Mouse (Mus musculus): ENCODE measurements around the gene Fzr1.

Gene Fzr1

DNA sequence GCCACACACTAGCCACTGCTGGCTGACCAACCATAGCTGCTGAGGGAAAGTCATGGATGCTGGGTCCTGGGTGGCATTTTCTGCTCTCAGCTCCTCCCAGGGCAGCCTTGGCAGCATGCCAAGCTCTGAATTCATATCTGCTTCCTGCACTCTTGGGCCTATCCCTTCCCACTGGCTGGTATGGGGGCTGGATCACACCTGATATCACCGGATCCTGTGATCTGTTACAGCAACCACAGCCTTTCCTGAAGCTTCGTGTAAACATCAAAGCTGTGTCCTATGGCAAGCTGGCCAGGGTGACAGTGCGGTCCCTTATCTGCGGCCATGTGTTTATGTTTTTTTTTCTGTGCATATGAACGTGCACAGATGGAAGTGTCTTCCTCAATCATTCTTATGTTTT lies 3.7 kb upstream of the Fzr1 start:
- DNase-seq (ENCODE audit: low read depth) = peak; percentile 57

DNA sequence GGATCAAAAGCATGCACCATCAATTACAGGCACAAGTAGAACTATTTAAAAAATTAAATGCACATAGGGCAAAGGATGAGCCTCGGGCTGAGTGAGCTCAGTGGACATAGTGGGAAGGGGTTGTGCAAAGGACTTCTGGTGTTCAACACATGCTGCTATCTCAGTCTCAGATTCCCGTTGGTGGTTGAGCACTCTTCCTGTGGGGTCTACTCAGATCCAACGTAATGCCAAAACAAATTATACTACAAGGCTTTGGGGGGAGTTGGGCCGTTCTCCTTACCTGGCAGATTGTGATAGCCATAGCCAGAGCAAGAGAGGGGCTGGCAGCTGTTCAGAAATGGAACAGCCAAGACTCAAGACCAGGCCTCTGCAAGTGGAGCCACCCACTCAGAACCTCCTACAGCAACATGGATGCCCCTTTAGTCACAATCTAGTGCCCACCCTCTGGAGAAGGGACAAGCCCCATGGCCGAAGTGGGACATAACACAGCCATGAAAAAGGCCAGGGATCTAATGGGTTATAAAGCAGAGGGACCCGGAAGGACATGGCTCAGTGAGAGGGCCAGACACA lies 1.6 kb upstream of the Fzr1 start:
- no peak for DNase-seq (ENCODE audit: low read depth)

DNA sequence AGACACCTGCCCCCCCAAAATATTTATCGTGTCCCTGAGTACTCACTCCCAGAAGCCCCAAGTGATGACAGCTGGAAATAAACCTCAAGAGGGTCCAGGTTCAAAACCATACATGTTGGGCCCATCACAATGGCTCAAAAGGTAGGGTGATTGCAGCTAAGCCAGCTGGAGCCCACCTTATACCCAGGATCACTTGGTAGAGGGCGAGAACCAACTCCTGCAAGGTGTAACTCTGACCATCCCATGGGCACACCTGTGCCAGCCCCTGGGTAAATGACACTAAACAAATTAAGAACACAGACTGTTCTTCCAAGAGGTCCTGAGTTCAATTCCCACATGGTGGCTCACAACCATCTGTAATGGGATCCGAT lies 852 bp upstream of the Fzr1 start:
- DNase-seq (ENCODE audit: low read depth) = no peak

DNA sequence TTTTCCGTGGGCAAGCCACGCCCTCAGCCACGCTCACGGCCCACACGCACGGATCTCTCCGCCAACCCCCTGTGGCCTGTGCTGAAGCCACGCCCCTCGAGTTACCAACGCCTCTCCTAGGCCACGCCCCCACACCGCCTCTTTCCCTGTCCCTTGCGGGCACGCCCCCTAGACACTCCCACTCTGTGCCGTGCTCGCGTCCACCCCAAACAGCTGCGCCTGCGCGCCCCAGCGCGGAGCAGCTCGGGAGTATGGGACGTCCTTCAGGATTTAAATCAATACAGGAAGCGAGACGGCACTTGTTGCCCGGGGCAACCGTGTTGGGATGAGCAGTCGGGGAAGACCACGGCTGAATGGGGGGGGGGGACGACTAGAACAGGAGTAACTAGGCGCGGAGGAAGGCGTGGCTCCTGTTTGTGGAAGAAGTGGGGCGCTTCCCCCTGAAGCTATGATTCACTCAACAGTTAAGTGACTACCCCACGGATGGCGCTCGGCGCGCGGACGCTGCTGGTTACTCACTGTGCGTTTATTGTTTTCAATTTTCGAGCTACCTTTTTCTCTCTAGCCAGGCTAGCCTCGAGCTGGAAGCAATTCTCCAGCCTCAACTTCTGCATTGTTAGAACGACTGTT lies 352 bp upstream of the Fzr1 start:
- peak; percentile 100 for DNase-seq (ENCODE audit: low read depth)

DNA sequence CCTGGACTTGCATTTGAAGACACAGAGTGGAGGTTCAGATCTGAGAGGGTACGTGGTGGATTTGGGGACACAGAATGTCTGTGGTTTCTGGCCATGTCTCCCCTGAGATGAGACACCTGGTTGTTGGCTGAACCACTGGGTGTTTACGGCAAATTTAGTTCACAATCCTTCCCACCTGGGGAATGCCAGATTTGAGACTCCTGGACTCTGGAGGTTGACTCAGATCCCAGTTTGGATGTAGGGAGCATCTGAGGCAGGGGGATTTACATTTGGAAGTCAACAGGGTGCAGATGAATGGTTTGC lies 1.0 kb downstream of the Fzr1 start:
- peak; percentile 46 for DNase-seq (ENCODE audit: low read depth)

DNA sequence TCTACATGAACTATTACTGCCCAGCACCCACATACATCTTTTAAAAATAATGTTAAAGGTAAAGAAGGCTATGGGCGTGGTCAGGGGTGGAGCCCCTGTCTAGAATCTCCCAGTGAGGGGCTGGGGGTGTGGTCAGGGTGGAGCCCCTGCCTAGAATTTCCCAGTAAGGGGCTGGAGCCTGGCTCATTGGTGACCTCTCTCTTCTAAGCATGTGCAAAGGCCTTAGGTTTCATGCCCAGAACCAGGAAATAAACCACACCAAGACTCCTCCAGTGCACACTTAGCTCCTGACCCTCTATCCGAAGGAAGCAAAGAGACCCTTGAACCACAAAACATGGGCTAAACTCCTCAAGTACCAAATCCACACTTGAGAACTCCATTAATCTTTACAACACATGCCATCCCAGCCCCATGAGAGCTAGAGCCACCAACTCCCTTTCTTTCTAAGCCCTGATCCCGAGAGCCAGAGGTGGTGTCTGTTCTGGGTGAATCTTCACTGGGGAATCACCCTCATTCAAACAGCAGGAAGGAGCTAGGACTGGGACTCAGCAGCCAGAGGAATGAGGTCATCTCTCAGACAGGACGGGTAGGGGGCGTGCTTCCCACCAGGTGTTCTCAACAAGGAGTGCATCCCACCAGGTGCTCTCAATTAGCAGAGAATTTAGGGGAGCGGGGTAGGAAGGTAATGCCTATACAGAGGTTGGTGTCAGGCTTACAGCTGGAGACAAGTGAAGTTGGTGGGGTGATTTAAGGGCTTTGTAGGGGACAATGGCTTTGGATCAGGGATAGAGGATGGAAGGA lies 1.6 kb downstream of the Fzr1 start:
- peak; percentile 38 for DNase-seq (ENCODE audit: low read depth)

DNA sequence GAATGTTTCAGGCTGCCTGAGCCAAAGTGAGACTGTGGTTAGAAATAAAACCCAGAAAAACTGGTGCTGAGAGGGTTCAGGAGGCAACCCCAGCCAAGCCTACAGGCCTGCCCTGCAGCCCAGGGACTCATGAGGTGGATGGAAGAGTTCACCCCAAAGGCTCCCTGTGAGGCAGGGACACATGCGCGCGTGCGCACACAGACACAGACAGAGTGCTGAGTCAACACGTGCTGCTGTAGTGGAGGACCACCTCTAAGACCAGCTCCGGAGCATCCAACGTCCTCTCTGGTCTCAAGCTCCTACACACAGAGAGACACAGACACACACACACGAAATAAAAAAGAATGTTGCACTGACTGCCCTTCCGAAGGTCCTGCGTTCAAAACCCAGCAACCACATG lies 3.0 kb downstream of the Fzr1 start:
- no peak for DNase-seq (ENCODE audit: low read depth)

DNA sequence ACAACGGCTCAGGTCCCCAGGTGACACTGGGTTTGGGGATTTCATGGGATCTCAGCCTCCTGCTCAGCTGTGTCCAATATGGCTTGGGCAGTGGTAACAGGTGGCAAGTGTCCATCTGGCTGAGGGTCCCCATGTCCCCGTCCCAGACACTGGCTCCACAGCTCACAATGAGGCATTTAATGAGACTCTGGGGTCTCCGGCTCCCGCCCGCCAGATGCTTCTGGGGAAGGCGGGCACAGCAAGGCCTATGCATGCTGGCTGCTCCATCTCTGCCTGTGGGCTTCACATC lies 11.2 kb downstream of the Fzr1 start:
- DNase-seq (ENCODE audit: low read depth) = no peak

DNA sequence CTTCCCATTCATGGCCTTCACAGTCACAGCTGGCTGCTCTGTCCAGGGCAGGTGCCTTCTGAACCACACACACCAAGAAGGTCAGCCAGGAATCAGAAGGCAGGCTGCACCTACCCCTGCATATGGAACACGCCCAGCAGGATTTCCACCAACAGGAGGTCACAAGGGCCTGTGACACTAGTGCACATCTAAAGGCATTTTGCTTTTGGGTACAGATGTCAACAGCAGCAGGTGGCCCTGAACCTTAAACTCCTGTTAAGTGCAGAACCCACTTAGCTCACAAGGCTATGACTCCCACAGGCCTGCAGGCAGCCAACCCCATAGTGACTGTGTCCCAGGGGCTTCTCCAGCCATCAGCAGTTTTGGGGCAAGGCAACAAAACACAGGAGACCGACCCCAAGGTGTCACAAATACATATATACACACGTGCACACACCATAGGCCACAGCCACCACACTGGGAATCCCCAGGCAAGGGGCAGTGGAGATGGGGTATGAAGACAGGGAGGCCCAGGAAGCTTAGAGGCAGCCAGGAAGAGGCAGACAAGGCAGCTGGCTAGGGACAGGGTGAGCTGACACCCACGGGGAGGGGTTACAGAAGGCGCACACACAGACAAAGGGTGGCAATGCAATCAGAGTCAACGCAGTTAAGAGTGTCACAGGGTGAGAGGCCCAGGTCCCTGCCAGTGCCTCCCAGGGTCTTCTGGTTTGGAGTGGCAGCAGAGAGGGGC lies 11.7 kb downstream of the Fzr1 start:
- no peak for DNase-seq (ENCODE audit: low read depth)

DNA sequence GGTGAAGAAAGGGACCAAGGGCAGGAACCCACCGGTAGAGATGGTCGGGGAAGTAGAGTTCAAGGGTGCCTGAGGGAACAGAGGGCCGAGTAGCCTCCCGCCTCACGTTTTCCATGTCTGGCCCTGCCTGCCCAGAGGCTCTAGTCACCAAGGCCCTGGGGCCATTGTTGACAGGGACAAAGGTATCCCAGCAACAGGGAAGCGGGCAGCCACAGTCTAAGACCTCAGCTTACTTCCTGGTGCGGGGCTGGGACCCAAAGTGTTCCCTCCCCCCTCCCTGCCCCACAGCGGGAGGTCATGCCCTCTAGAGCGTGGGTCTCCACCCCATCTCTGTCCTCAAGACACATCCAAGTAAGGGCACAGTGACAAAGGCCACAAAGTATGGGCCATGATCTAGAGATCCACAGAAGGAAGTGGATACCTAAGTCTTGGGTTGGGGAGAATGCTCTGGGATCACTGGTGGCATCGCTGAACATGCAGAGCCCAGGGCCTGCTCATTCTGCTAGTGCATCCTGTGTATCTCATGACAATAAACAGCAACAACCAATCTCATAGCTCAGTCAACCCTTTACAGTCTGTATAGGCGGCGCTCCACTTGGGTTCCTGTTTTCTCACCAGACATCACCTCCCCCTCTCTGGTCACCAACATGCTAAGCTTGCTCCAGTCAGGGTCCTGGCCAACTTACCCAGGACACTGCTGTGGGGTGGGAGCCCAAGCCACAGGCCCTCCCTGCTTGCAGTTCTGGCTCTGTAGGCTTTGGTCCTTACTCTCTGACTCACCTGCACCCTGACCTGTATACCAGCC lies 12.4 kb downstream of the Fzr1 start, which contains the start of gene 4930404N11Rik:
Gene 4930404N11Rik, minus strand, starts transcription at position 145 of the 805 bp plus-strand sequence.
- DNase-seq (ENCODE audit: low read depth) = no peak

DNA sequence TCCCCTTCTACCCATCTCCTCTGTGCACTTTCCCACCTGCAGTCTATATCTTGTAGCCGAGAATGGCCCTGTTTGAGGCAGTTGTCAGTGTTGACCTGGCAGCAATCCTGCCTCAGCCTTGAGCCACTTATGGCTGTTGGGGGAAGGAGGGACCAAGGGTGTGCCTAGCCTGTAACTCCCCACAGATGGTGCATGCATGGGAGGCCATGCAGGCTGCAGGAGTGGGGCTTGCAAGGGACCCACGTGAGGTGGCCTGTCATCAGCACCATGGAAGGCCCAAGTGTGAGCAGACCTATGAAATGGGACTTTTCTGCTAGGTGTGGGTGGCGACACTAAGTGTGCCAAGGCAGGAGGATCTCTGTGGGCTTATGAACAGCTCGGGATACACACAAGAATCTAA lies 13.2 kb downstream of the Fzr1 start:
- DNase-seq (ENCODE audit: low read depth) = no peak

DNA sequence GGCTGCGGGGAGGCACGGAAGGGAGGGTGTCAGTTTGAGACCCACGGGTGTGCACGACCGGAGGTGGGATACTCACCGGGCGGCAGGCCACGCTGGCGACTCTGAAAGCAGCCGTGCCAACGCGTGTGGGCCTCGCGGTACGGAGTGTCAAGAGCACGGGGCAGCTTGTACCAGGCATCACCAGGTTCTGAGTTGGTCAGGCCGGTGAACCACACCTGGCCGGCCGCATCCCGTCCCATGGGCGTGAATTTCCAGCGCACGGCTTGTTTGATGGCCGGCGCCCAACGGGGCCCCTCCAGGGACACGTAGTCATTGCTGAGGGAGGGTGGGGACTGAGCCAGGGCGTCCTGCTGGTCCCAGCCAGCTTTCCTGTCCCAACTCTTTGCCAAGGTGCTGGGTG lies 13.7 kb downstream of the Fzr1 start:
- no peak for DNase-seq (ENCODE audit: low read depth)

DNA sequence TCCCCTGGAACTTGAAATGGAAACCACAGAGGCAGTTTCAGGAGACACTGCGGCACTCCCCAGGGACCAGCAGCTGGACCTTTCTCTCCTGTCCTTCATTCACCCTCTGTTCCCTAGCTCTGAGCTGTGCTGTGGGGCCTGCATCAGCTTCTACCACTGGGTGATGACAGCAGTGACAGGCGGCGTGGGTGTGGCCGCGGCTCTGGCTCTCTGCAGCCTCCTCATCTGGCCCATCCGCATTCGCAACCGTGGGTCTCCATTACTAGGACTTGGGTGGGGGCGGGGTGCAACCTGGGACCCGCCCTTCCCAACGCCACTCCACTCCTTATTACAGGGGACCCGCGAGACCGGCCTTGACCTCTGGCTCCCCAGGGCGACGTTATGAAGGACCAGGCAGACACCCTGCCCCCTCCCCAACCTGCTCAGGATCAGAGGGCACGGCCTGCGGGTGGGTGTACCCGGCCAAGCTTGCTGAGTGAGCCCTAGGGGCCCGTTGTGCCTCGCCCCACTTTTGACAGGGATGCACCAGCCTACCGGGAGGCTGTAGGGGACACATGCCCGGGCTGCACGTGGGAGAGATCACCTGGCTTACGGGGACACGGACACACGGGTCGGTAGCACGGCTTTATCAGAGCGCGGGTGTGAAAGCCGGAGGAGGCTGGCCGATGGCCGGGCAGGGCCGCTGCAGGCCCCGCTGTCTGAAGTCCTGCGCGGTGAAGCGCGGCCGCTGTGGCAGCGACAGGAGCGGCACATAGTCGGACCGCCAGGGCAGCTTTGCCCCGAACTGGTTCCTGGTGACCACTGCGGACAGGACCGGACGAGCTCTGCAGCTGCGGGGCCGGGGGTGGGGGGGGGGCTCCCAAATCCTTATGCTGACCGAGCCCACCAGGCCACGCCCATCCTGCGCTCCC lies 14.6 kb downstream of the Fzr1 start:
- DNase-seq (ENCODE audit: low read depth) = no peak

DNA sequence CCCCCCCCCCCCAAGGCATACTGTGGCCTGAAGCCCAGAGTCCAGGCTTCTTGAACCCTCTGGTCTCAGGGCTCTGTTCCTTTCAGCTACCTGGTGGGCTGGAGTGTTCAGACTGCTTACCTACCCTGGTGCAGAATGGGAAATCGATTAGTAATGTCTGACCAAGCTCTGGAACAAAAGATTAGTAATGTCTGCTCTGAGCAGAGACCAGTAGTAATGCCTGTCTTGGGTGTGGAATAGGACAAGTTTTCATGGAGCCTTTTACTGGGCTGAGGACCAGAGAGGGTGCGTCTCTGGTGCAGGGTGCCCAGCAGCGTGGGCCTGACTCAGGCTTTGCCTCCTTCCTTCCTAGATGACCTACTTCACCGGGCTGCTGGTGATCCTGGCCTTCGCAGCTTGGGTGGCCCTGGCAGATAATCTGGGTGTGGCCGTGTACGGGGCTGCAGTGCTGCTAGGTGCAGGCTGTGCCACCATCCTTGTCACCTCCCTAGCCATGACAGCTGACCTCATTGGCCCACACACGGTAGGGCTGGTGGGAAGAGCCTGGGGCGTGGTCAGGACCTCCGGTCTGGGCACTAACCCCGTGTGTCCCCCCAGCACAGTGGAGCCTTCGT lies 15.9 kb downstream of the Fzr1 start:
- no peak for DNase-seq (ENCODE audit: low read depth)

DNA sequence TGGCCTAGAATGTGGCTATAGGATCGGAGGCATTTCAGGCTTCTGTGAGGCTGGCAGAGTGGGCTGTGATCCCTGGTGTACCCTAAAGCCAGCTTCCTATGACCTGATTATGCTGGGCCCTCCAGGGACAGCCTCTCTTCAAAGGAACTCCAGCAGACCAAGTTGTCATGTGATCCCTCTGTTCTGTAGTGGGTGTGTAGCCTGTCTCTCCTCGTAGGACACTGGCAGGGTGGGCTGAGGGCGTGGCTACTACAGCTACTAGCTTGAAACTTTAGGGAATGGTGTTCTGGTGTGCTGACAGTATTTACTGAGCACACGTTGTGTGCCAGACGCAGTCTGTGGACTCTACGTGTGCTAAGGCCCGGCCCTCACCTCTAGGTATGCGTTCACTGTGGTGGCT lies 17.6 kb downstream of the Fzr1 start:
- DNase-seq (ENCODE audit: low read depth) = no peak

DNA sequence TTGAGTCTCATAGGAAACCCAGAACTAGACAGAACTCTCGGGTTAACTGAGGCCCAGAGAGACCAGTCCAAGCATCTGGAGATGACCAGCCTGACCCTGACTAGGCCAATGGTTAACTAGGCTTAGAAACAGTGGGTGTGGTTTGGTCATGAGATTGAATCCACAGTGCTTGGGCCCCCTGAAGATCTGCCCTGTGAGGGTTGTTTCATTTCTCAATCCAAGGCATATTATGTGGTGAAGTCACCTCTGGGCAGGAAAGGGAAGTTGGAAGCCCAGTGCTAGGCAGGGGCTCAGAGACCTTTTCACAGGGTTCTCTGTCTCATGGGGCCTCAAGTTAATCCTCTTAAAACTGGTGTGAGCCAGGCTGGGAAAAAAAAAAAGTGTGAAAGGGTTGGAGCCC lies 19.5 kb downstream of the Fzr1 start:
- no peak for DNase-seq (ENCODE audit: low read depth)

DNA sequence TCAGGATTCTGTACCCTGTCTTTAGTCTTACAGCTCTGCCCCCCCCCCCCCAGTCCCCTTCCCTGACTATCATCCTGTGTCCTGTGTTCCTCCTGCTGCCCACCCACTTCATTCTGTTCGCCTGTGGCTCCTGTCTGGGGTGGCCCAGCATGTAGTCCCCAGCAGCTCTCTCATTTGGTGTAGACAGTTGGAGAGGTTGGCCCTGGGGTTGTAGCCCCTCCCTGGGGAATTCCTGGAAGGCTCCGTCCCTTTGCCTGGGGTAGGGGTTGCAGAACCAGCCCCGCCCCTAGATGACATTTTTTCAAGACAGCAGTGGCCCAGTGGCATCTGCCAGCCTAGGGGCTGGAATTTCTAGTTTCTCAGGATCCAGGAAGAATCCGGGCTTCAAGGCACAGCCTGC lies 20.1 kb downstream of the Fzr1 start:
- DNase-seq (ENCODE audit: low read depth) = no peak

DNA sequence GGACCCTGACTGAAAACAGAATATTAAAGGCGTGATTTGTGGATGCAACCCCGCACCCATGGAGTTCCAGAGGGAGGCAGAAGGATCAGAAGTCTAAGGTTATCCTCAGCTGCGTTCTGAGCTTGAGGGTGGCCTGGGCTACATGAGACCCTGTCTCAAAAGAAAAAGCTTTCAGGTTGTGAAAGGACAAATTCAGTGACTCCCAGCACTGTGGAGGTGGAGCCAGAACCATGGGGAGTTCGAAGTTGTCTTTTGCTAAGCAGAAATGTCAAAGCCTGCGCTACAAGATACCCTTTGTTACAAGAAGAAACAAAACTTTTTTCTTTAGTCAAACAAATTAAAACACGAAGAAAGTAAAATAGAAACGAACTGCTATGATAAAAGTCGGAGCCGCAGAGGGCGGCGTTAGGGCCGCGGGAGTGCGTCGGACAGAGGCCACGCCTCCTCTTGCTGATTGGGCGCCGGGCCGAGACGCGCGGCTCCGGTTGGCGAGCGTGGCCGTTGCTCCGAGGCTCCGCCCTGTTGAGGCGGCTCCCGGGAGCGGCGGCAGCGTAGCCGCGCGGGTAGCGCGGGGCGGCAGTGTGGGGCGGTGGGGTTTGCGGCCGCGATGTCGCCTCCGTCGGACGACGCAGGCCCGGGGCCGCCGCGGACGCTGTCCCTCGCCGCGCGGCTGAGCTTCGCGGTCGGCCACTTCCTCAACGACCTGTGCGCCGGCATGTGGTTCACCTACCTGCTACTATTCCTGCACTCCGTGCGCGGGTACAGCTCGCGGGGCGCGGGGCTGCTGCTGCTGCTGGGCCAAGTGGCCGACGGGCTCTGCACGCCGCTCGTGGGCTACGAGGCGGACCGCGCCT lies 21.1 kb downstream of the Fzr1 start, which contains the start of gene Mfsd12:
Gene Mfsd12, plus strand, starts transcription at position 501 of the 854 bp plus-strand sequence.
- DNase-seq (ENCODE audit: low read depth) = peak; percentile 93

DNA sequence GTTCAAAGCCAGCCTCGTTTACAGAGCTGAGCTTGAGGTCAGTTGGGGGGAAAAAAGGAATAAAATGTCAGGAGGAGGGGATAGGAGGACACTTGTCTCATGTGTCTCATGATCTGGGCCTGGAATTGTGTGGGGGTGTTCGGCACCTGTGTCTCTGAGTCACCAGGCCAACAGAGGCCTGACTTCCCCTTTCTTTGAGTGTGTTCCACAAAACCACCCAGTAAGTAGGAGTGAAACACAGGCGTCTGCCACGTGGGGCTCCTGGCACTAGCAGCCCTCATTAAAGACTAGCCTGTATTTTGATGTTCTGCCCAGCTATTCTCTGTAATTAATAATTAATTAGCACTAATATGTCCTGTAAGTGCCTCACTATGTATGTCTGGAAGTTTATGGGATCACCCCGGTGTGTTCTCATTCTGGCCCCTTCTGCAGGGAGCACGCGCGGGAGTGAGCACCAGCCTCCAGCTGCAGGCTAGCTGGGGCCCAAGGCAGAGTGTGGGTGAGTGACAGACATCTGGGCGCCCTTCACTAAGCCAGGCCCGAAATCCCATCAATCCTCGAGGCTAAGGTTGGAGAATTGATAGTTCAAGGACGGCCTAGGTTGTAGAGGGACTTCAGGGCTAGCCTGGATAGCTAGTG lies 21.8 kb downstream of the Fzr1 start:
- DNase-seq (ENCODE audit: low read depth) = no peak
